Mouse (Mus musculus) right cerebral cortex, adult 2 months (tissue): ENCODE measurements around the gene Car5b.
A peak's percentile ranks its signal among the peaks of the same experiment; 100 is the strongest.

Experiments used
- DNase-seq, 2 experiments: peaks; one replicate each; pipeline ENCODE4 v3.0.0; 2021 to 2022; ENCODE audit warnings: low spot score in 2 of 2

Car5b gene

GRCm38 (mm10) chrX:163958467-163958875 is 69.3 kb downstream of the Car5b start, which contains the start of gene Zrsr2:
TSS of gene Zrsr2 (minus strand) at chrX:163958661.
- peak; percentile 61 to 72 for DNase-seq

- DNase-seq: peak in 1 of 2 experiments; percentile 37
These were observed 69.9 kb downstream of the Car5b start for GRCm38 (mm10) chrX:163957803-163958466.

GRCm38 (mm10) chrX:163957381-163957780 is 70.4 kb downstream of the Car5b start:
- DNase-seq: no peak

GRCm38 (mm10) chrX:163951618-163952017 is 76.2 kb downstream of the Car5b start:
- no peak for DNase-seq

GRCm38 (mm10) chrX:163944381-163944780 is 83.4 kb downstream of the Car5b start:
- no peak for DNase-seq

GRCm38 (mm10) chrX:163938587-163938986 is 89.2 kb downstream of the Car5b start:
- DNase-seq: peak; percentile 59 to 63

- DNase-seq: no peak
These were observed 93.1 kb downstream of the Car5b start for GRCm38 (mm10) chrX:163934731-163935130.

- DNase-seq: no peak
These were observed 98.2 kb downstream of the Car5b start for GRCm38 (mm10) chrX:163929550-163929949.
